Mouse (Mus musculus) left cerebral cortex, postnatal 14 days (tissue): ENCODE measurements at regions not wholly inside any gene's neighbourhood (a gene's known extent, or its start where the extent isn't known, plus 50 kb on each side); places are given as distances from the start of the nearest gene placed in this dataset.

Experiments used
- DNase-seq, 2 experiments: peaks; one replicate each; pipeline ENCODE4 v3.0.0; 2021 to 2022; ENCODE audit warnings: low spot score in 2 of 2, mixed read lengths in 1 of 2
- intact Hi-C: fragments of 180-260 bp; cut with DNase I; formaldehyde crosslinking; loops from one replicate; pipeline ENCODE4 v1.15.1; 2025

- intact Hi-C loops, result no loop called here
- DNase-seq, result no peak
Observed at GRCm38 (mm10) chr14:109457537-109458053, 543.6 kb upstream of the Slitrk1 start.

DNA sequence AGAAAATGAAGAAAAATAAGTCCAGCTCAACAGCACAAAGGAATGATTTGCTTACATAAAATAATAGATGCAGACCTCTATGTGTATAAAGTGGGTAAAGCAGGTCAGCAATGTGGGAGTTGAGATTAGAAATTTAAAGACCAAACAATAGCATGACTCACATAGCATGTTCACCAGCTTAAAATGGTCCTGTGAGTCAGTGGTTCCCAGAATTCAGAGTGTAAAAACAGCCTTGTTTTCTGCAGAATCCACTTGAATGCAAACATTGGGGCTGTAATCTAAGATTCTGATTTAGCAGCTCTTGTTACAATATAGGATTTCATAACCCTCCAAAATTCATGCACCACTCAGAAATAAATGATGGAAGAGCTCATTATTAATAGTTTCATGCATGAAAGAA is 520.2 kb upstream of the Slitrk1 start:
- intact Hi-C loops, result no loop called here
- DNase-seq, result peak in 1 of 2 experiments; percentile 3

DNA sequence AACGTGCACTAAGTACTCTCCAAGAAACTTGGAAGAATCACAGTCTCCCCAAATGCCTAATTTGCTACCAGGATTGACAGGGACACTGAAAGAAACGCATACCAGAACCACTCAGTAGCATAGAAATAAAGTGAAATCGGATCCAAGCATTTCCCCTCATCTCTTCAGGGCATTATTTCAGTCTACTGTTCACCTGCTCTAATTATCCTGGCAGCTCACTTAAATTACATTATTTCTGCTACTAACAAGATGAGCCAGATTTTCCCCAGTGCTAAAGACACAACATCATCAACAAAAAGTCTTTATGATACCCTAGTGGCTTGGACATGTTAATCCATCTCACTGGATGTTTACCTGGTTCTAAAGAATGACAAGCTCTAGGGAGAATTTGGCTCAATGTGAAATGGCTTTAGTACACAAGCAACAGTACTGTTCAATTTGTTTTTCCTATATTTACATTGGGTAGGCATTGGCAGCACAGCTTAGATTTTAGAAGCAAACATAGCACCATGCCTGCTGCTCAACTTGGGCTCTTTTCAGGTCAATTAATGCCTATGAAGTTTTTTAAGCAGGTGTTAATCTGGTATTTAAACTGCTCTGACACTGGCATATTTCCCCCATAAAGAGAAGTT is 519.1 kb upstream of the Slitrk1 start:
- no peak for DNase-seq
- intact Hi-C loops, result no loop called here
